Mouse (Mus musculus) erythroblast, embryonic 14.5 days (primary cell): ENCODE measurements around the gene Mthfd2l.

ENCODE experiments used
- GATA1 ChIP-seq: IDR thresholded peaks from 2 replicates; pipeline ENCODE4 v1.6.1; 2012; ENCODE audit warnings: low read length, inconsistent platforms, mixed read lengths
- TAL1 ChIP-seq: IDR thresholded peaks from 3 replicates; pipeline ENCODE4 v1.6.1; 2012; ENCODE audit warnings: low read length, inconsistent platforms, mixed read lengths

- TF ChIP-seq TAL1 = no peak
- TF ChIP-seq GATA1 = no peak
These were observed 105.7 kb downstream of the Mthfd2l start for GRCm38 (mm10) chr5:91036628-91037027.
